Mouse (Mus musculus) spleen, adult 2 months (tissue): ENCODE measurements around the gene Umad1.

Experiments used
- CTCF ChIP-seq: fragments of 200-500 bp; IDR thresholded peaks from 2 replicates; pipeline ENCODE4 v1.5.1; 2011; ENCODE audit warnings: mild to moderate bottlenecking, inconsistent platforms; ENCODE audit not compliant: insufficient read depth, insufficient read length, insufficient replicate concordance; ENCODE audit errors: extremely low read depth
- POLR2A ChIP-seq: fragments of 200-500 bp; IDR thresholded peaks from 2 replicates; pipeline ENCODE4 v1.6.1; 2011; ENCODE audit warnings: low read depth, low read length, inconsistent platforms

DNA sequence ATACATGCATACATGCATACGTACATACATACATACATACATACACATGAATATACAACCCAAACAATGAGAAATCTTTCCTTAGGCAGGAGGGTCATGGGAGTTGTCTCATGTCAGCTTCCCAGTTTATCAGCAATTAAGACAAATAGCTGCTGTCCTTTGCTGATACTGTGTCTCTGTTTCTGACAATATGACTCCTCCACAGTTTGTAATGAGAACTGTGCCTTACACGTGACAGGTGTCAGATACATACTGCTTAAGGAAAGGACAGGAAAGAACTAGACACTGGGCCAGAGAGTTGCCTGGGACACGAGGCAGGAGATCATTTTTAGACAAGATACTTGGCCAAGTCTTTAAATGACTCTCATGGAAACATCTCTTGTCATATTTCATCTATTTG, 215.2 kb downstream of the Umad1 start:
- no peak for TF ChIP-seq CTCF
- TF ChIP-seq POLR2A, result no peak
